Mouse (Mus musculus): ENCODE measurements around the gene Tmem174. TPM values are rescaled to one million over a fixed set of nuclear protein-coding genes. Genes with fewer than 3 reads are reported as not detected.
A peak's percentile ranks its signal among the peaks of the same experiment; 100 is the strongest.

Gene Tmem174
- not detected for total RNA-seq (2021)
- long read RNA-seq, experiment 1: 0 reads
- long read RNA-seq, experiment 2: 0 reads

DNA sequence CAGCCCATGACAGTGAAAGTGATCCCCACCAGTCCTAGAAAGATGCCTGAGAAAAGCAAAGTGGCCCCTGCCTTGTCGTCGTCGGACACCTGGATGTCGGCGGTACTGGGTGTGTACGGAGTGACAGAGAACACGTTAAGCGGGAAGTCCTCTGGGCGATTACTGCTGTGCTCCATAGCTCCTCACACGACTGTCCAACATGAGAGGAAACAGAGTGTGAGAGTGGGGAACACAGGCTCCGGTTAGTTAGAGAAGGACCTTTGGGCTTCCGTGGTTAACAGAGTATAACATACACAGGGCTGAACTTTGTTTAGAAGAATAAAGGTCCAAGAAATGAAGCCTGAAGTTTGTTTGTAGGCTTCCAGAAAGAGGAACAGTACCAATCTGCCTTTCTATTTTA is at the start of gene Tmem174:
Gene Tmem174 (minus strand): TSS at position 266 of the 400 bp plus-strand sequence.
- no peak for DNase-seq
- intact Hi-C loops (cut with DNase I): no loop called here

DNA sequence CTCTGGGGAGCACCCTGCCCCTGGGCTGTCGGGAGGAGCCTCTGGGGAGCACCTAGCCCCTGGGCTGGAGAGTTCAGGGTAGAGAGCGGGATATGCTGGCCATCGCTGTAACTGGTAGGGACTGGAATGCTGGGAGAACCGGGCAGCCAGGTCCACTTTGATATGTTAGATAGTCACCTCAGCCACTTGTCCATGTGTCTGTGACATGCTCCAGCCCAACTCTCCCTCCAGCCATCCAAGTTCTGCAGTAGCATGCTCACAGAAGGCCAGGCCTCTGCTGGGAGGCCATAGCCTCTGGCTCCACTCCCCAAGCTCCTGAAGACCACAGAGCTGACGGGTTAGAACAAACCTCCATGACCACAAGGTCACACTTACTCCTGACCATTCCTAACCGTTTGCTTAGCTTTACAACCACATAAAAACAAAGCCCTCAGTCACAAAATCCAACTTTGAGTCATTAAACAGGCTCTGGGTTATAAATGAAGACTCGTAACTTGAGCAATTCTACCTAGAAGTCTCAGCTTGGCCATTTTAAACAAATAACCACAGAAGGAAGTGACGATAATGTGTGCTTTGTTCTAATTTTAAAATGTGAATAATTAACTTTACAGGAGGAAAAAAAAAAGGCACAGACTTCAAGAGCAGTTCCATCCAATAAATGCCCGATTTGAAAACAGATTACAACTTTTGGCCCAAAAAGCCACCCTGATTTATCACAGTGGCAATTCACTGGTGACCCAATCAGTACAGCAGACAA is 47.1 kb upstream of the Tmem174 start:
- no peak for DNase-seq
- intact Hi-C loops (cut with DNase I): no loop called here

DNA sequence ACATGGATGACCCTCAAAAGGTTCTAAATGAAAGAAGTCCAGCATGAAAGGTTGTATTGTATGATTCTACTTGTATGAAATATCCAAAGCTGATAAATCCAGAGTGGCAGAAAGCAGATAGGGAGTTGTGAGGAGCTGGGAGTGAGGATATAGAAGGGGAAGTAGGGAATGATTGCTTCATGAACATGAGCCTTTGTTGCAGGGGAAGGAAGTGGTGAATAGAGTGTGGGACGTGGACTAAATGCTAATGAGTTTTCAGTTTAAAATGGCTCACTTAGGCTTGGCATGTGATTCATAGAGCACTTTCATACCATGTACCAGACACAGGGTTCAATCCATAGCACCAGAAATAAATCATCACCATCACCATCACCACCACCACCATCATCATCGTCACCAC is 46.2 kb upstream of the Tmem174 start:
- intact Hi-C loops (cut with DNase I): no loop called here
- DNase-seq: no peak

DNA sequence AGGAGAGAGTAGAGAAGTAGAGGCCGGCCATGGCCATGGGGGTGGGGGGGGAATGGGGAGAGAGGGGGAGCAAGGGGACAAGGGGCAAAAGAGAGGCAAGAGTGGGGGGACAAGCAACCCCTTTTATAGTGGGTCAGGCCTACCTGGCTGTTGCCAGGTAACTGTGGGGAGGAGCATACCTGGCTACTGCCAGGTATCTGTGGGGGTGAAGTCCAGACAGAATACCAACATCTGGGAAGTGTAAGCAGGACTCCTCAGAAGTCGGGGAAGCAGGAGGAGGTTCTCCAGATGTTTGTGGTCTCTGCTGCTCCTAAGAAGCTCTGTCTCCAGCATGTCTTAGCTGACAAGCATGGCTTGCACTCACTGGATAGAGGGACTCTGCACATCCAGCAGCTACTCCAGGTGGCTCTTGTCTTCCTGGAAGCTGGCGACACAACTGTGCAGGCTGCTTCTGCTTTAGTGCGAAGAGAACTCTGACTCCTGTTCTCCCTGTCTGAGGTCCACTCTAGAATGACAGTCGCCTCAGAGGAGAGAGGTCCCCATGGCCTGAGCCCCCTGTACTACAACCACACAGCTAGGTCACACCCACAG is 43.4 kb upstream of the Tmem174 start:
- DNase-seq: no peak
- intact Hi-C loops (cut with DNase I): no loop called here

DNA sequence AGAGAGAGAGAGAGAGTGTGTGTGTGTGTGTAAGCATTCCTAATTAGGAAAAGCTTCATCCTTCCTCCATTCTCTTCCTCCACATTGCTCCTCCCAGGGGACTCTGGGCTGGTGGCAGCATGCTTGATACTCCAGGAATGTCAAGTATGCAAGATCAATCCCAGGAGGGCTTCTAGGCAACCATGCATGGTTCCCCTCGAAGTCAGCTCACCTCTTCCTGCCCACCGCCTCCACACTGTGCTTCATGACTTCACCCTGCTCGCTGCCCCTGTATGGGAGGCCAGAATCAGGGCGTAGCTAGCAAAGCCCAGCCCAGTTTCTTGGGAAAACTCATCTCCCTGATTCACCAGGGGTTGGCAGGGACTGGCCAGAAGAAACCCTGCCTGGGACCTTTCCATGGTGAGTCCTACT is 42.4 kb upstream of the Tmem174 start:
- intact Hi-C loops (cut with DNase I): no loop called here
- no peak for DNase-seq

DNA sequence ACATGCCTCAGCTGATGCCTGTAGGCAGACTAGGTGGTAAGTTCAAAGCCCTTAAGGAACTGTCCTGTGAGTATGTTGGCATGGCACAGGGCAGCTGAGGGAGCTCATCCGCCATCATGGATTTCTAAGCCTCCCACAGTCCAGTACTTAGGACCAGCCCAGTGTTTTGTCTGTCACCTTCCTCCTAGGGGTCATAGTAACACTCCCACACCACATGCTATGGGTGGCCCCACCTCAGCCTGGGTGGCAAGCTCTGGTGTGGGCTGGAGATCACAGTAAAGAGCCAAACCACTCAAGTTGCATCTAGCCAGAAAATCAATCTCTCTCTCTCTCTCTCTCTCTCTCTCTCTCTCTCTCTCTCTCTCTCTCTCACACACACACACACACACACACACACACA is 42.0 kb upstream of the Tmem174 start:
- intact Hi-C loops (cut with DNase I): no loop called here
- DNase-seq: no peak

DNA sequence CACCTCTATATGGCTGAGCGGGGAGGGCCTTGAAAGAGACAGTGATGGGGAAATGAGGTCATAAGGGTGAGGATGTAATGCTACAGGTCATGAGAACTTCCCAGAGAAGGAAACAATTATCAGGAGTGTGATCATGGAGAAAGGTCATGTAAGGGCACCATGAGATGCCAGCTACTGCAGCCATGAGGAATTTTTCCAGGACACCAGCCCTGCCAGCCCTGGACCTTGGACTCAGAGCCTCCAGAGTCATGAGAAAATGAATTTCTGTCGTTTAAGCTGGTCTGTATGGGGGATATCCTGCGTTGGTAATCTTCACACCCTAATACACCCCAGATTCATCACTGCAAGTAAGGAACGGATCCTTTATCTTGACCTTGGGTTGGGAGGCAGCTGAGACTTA is 36.7 kb upstream of the Tmem174 start:
- intact Hi-C loops (cut with DNase I): no loop called here
- DNase-seq: no peak

DNA sequence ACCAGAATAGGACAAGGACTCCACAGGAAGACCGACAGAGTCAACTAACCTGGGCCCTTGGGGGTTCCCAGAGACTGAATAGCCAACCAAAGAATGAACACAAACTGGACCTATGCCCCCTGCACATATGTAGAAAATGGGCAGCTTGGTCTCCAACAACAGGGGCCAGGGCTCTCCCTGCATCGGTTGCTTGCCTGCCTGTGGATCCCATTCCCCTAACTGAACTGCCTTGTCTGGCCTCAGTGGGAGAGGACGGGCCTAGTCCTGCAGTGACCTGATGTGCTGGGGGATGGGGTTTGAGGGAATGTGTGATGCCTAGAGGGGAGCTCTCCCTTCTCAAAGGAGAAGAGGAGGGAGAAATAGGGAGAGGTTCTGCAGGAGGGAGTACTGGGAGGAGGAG is 32.1 kb upstream of the Tmem174 start:
- intact Hi-C loops (cut with DNase I): no loop called here
- no peak for DNase-seq

DNA sequence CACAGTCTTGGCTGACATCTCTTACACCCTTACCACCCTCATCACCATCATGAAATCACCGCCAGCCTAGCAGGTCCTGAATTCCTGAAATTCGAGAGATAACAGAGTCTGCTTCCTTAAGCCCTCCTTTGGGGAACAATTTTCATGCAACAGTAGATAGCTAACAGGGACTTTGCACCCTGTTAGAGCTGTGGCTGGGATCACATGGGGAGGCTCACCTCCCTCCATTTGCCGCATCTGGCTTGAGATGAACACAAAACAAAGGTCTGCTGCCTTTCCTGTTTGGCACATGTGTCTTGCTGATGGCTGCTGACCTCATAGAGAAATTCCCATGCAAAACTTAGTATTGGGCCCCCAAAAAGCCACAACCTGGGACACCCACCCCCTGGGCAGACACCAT is 30.1 kb upstream of the Tmem174 start:
- intact Hi-C loops (cut with DNase I): no loop called here
- DNase-seq: no peak

DNA sequence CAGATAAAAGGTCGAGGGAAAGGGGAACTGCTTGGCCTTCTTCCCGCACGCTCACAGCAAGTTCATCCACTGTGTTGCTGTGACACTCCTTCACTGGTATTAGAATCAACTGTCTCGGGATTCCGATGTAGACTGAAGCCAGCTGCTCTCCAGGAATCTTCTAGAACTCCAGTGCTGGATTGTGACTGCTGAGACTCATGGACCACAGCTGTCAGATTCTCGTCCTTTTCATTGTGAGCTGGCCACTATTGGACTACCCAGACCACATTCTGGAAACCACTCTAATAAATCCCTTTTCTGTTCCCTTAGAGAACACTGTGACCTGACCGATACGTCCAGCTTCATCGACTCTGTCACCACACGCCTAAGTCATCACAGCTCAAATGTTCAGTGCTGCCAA is 28.0 kb upstream of the Tmem174 start:
- no peak for DNase-seq
- intact Hi-C loops (cut with DNase I): no loop called here

DNA sequence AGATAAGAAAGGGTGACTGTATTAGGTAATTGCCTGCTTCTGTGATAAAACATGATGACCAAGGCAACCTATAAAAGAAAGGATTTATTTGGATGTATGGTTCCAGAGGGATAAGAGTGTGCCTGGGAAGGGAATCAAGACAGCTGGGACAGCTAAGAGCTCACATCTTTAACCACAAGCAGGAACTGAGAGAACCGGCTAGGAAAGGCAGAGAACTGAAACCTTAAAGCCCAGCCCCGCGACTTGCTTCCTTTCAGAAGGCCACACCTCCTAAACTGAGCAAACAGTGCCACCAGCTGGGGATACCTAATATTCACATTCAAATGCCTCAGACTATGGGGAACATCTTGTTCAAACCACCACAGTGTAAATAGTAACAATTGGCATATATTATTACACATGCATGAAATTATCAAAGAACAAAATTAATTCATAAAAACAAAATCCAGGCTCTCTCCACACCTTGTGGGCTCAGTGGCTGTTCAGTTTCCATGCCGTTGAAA is 25.0 kb upstream of the Tmem174 start:
- intact Hi-C loops (cut with DNase I): no loop called here

DNA sequence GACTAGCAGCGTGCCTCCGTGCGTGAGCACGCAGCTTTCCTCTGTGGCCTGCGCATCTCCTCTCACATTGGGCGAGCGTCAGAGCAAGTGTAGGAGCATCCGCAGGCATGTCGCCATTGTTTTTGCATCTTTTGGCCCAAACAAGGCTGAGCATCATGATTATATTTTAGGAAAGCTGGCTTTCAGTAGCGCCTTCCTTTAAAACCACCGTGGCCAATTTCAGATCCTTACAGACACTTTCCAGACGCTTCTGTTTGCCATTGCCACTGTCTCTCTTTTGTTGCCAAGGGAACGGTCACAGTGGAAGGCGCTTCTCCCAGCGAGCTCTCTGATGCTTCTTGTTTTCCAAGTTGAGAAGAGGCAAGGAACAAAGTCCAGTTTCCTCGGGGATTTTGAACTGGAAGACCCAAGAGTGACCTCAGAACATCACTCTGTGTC is 18.8 kb upstream of the Tmem174 start:
- DNase-seq: no peak
- intact Hi-C loops (cut with DNase I): no loop called here

More for the DNA sequence above, 25.0 kb upstream of the Tmem174 start:
- no peak for DNase-seq

DNA sequence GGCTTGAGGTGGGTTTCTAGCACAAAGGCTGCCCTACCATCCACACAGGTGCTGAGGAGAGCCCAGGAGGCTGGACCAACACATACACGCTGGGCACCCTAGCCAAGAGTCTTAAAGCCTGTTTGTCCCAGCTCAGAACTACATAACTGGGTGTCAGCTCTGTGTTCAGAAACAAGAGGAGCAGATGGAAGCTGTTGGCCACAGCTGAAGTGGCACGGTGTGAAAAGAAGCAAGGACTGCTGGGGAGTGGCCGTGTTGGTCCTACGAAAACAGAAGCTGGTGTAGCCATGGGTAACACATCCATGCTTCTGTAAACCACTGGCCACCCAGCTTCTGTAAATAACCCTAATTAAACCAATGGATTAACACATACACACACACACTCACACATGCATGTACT is 18.1 kb upstream of the Tmem174 start:
- DNase-seq: no peak
- intact Hi-C loops (cut with DNase I): no loop called here

DNA sequence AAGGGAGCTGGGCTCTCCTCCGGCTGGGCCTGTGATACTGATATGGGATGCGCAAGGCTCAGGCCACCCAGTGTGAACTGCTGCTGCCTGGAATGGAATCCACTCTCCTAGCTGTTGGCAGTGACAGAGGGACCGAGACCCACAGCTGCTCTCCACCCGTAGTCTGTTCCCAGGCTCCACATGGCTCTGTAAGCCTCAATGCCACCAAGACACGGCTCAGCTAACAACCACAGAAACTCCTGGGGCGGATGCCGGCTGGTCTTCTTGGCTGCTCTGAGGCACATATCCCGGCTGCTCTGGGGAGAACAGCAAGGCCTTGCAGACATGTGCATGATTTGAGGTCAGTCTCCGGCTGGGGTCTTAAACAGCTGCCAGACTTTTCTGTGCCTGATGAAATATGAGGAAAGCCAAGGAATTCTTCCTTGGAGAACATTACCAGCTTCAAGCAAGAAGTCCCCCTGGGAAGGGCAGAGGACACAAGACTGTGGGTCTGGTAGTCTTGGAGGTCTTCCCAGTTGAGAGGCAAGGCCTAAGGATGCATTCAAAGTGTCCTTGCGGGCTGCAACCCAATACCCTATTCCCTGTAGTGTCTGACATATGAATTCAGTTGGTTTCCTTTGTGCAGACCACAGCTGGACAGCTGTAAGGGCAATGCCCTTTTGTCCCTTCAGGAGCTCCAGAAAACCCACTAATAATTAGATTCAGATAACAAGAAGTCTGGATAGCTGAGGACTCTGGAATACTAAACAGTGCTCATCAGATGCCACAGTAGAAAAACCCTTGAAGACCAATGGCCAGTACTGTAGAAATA is 17.1 kb upstream of the Tmem174 start:
- peak; percentile 14 to 31 for DNase-seq
- intact Hi-C loops (cut with DNase I): no loop called here

DNA sequence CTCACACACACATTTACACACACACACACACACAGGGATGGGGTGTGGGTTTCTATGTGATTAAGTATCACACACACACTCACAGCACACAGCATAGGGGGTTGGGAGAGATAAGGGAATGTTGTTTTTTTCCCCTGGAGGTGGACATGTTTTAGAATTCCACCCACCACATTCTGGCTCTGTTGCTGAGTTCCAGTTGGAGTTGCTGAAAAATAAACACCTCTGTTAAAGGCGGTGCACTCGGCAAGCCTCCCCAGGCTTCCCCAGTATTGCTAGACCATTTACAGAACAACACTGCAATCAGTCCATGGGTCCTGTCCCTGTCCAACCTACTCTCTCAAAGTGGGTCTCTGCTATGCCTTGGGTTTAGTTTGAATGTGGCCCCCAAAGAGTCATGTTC is 15.0 kb upstream of the Tmem174 start:
- intact Hi-C loops (cut with DNase I): no loop called here
- no peak for DNase-seq

DNA sequence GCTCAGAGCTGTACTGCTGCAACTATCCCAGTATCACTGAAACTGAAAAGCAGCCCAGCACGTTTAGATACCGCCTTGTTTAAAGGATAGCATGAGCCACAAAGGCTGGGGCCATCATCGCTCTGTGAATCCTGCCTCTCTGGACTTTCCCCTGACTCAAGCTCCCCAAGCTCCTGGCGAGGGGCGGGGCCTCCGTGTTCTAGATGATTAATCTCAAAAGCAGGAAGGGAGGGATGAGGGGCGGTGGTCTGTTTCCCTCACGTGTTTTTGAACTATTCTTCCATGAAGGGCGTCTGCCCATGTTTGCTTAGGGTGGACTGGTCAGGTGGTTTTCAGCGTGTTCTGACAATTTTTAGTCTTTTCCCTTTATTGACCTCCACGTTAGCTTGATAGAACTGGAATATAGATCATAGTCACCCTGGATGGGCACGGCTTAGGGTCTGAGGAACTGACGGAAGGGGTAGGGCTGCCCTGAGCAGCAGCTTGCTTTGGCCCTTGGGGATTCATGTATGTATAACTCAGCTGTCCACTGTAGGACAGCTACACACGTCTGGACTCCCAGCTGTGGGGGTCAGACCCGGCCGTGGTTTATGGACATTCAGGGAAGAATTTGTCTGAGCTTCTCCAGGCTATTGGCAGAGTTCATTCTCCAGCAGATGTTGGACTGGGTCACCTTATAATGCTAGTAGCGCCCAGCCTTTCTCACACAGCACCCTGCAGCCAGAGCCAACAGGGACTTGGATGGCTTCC is 14.2 kb upstream of the Tmem174 start:
- intact Hi-C loops (cut with DNase I): no loop called here
- no peak for DNase-seq

DNA sequence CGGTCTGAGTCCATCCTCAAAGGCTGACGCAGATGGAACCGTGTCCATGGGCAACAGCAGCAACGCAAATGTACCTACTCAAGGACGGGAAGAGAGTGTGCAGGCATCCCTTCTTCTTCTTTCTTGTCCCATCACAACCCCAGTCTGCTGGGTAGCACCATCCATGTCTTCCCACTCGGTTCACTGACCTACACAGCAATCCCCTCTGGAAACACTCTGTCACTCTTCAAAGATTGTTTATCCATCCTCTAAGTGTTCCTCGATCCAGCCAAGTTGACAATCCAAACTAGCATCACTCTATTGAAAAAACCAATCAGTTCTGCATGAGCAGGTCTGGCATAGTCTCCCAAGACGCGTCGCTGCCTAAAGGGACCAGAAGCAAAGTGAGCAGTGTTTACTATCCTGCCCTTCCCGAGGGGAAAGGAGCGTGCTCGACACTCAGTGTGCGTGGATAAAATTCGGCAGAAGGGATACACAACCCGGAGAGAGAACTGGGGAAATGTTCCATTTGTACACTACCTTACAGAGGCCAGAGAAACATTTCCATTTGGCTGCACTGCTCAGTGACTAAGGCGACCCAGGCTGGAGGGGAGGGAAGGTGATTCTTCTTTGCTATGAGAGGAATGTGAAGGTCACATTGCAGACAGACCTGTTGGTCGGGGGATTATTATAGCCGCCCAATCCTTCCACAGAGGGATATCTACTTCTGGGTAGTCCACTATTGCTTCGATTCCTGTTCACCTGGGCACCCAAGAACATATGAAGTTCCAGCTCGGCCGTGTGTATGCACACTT is 10.8 kb upstream of the Tmem174 start:
- DNase-seq: no peak
- intact Hi-C loops (cut with DNase I): no loop called here

DNA sequence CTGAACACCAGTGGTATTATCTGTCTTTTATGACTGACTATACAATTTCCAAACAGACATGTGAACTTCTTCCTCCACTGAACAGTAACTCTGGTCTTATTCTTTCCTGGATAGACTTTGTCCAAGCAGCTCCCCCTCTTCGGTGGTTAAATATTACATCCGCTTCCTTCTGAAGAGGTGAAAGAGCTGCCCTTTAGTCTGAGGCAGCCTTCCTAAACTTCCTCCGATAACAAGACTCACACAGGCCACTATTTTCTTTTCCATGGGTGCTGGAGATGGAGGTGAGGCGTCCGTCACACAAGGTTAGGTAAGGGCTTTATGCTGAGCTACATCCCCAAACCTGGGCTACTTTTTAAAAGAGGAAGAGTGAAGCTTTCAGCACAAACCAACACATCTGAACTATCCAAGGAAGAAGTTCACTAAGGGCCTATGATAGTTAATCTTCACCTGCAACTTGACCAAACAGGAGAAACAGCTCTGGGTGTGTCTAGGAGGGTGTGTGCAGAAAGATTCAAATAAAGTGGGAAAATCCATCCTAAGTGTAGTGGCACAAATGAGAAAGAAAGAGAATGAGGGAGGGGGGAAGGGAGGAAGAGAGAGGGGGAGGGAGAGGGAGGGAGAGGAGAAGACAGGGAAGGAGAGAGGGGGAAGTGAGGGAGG is 1.4 kb upstream of the Tmem174 start:
- intact Hi-C loops (cut with DNase I): no loop called here
- DNase-seq: no peak

DNA sequence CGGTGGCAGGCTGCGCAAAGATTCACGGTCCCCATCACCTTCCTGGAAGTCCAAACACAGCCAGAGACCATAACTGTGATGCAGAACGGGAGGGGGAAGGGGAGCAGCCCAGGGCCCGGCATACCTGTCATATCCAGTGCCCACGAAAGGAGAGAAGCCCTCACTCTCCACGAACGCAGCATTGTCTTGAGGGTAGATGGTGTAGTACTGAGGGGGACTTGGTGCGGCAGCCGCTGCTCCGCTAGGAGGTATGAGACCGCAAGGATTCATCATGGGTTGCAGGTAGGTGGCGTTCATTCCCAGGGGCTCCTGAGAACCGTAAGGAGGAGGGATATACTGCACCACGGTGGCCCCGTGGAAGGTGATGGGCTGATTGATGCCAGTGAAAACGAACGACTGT is 639 bp downstream of the Tmem174 start:
- no peak for DNase-seq
- intact Hi-C loops (cut with DNase I): no loop called here

Measured in gastrocnemius, postnatal 36 days (tissue).